Mouse (Mus musculus): Measurements from ENCODE around the gene BC048679. TPM values are rescaled to one million over a fixed set of nuclear protein-coding genes. Genes with fewer than 3 reads are reported as not detected.

The BC048679 gene
- not detected in 2 replicates for polyA plus RNA-seq (2014; fragmentation: Nextera tagmentation; extraction: Ambion mirVana)

- 76% methylated on average over 7 of the region's 7 CpGs for WGBS
- H3K27me3 ChIP-seq (ENCODE audit: control insufficient read depth, insufficient read depth, low read length), result no peaks in the 10 kb centered on the region
- H3K36me3 ChIP-seq (ENCODE audit: control insufficient read depth, insufficient read depth, low read length), result no peaks in the 10 kb centered on the region
- ATAC-seq (ENCODE audit: insufficient read depth, low FRiP score, low TSS enrichment), result no peak
- H3K4me1 ChIP-seq (ENCODE audit: control insufficient read depth, insufficient read depth, low read length), result peaks cover 7% of the 10 kb centered on the region
- no peak within 1 kb of the TSS for H3K4me3 ChIP-seq (ENCODE audit: low read depth, low read length)
- H3K27ac ChIP-seq (ENCODE audit: low read depth, low read length), result no peak within 1 kb of the TSS
- H3K9me3 ChIP-seq (ENCODE audit: control insufficient read depth, low read length), result no peaks in the 10 kb centered on the region
- no peak within 1 kb of the TSS for H3K4me2 ChIP-seq (ENCODE audit: low read depth)
- H3K9ac ChIP-seq (ENCODE audit: low read length), result no peak within 1 kb of the TSS
- DNase-seq (ENCODE audit: low spot score), result no peak
Measured at GRCm38 (mm10) chr7:81498181-81498580, at the start of gene BC048679. Gene BC048679 (minus strand): TSS chr7:81498281.

GRCm38 (mm10) chr7:81542934-81543333, 44.9 kb upstream of the BC048679 start:
- DNase-seq (ENCODE audit: low spot score) (no peak), ATAC-seq (ENCODE audit: insufficient read depth, low FRiP score, low TSS enrichment) (no peak)
- Histone ChIP-seq H3K36me3 (ENCODE audit: control insufficient read depth, insufficient read depth, low read length) (no peaks in the 10 kb centered on the region), H3K9me3 (ENCODE audit: control insufficient read depth, low read length) (no peaks in the 10 kb centered on the region), H3K9ac (ENCODE audit: low read length) (no peak overlapping the region), H3K27ac (ENCODE audit: low read depth, low read length) (no peak overlapping the region), H3K4me1 (ENCODE audit: control insufficient read depth, insufficient read depth, low read length) (no peaks in the 10 kb centered on the region), H3K27me3 (ENCODE audit: control insufficient read depth, insufficient read depth, low read length) (no peaks in the 10 kb centered on the region), H3K4me3 (ENCODE audit: low read depth, low read length) (no peak overlapping the region), H3K4me2 (ENCODE audit: low read depth) (no peak overlapping the region)
- WGBS, result 82% methylated on average over 8 of the region's 8 CpGs

- H3K27me3 ChIP-seq (ENCODE audit: control insufficient read depth, insufficient read depth, low read length), result no peaks in the 10 kb centered on the region
- no peak for DNase-seq (ENCODE audit: low spot score)
- H3K9me3 ChIP-seq (ENCODE audit: control insufficient read depth, low read length), result no peaks in the 10 kb centered on the region
- no peak overlapping the region for H3K27ac ChIP-seq (ENCODE audit: low read depth, low read length)
- no peaks in the 10 kb centered on the region for H3K36me3 ChIP-seq (ENCODE audit: control insufficient read depth, insufficient read depth, low read length)
- H3K9ac ChIP-seq (ENCODE audit: low read length), result no peak overlapping the region
- H3K4me2 ChIP-seq (ENCODE audit: low read depth), result no peak overlapping the region
- 81% methylated on average over 7 of the region's 7 CpGs for WGBS
- no peaks in the 10 kb centered on the region for H3K4me1 ChIP-seq (ENCODE audit: control insufficient read depth, insufficient read depth, low read length)
- no peak overlapping the region for H3K4me3 ChIP-seq (ENCODE audit: low read depth, low read length)
- no peak for ATAC-seq (ENCODE audit: insufficient read depth, low FRiP score, low TSS enrichment)
Measured at GRCm38 (mm10) chr7:81541924-81542524, 43.9 kb upstream of the BC048679 start.

- Histone ChIP-seq H3K9ac (ENCODE audit: low read length) (no peak overlapping the region), H3K36me3 (ENCODE audit: control insufficient read depth, insufficient read depth, low read length) (no peaks in the 10 kb centered on the region), H3K4me1 (ENCODE audit: control insufficient read depth, insufficient read depth, low read length) (no peaks in the 10 kb centered on the region), H3K27ac (ENCODE audit: low read depth, low read length) (no peak overlapping the region), H3K4me3 (ENCODE audit: low read depth, low read length) (no peak overlapping the region), H3K27me3 (ENCODE audit: control insufficient read depth, insufficient read depth, low read length) (no peaks in the 10 kb centered on the region), H3K9me3 (ENCODE audit: control insufficient read depth, low read length) (no peaks in the 10 kb centered on the region), H3K4me2 (ENCODE audit: low read depth) (no peak overlapping the region)
- no peak for ATAC-seq (ENCODE audit: insufficient read depth, low FRiP score, low TSS enrichment)
- WGBS, result 67% methylated on average over 1 of the region's 1 CpGs
- no peak for DNase-seq (ENCODE audit: low spot score)
Measured at GRCm38 (mm10) chr7:81540999-81541398, 42.9 kb upstream of the BC048679 start.

- Histone ChIP-seq H3K36me3 (ENCODE audit: control insufficient read depth, insufficient read depth, low read length) (no peaks in the 10 kb centered on the region; the same call in 1 of the 2 replicates), H3K4me2 (ENCODE audit: low read depth) (no peak overlapping the region), H3K9me3 (ENCODE audit: control insufficient read depth, low read length) (no peaks in the 10 kb centered on the region), H3K9ac (ENCODE audit: low read length) (no peak overlapping the region), H3K27me3 (ENCODE audit: control insufficient read depth, insufficient read depth, low read length) (no peaks in the 10 kb centered on the region), H3K4me1 (ENCODE audit: control insufficient read depth, insufficient read depth, low read length) (no peaks in the 10 kb centered on the region), H3K27ac (ENCODE audit: low read depth, low read length) (no peak overlapping the region), H3K4me3 (ENCODE audit: low read depth, low read length) (no peak overlapping the region)
- WGBS, result 20% methylated on average over 2 of the region's 2 CpGs
- ATAC-seq (ENCODE audit: insufficient read depth, low FRiP score, low TSS enrichment) (no peak), DNase-seq (ENCODE audit: low spot score) (no peak)
Measured at GRCm38 (mm10) chr7:81539565-81539964, 41.5 kb upstream of the BC048679 start.

GRCm38 (mm10) chr7:81538070-81538675, 40.1 kb upstream of the BC048679 start:
- Histone ChIP-seq H3K4me1 (ENCODE audit: control insufficient read depth, insufficient read depth, low read length) (no peaks in the 10 kb centered on the region), H3K4me3 (ENCODE audit: low read depth, low read length) (no peak overlapping the region), H3K9me3 (ENCODE audit: control insufficient read depth, low read length) (no peaks in the 10 kb centered on the region), H3K9ac (ENCODE audit: low read length) (no peak overlapping the region), H3K36me3 (ENCODE audit: control insufficient read depth, insufficient read depth, low read length) (peaks cover 7% of the 10 kb centered on the region), H3K27ac (ENCODE audit: low read depth, low read length) (no peak overlapping the region), H3K27me3 (ENCODE audit: control insufficient read depth, insufficient read depth, low read length) (no peaks in the 10 kb centered on the region), H3K4me2 (ENCODE audit: low read depth) (no peak overlapping the region)
- no peak for ATAC-seq (ENCODE audit: insufficient read depth, low FRiP score, low TSS enrichment)
- DNase-seq (ENCODE audit: low spot score), result no peak
- 78% methylated on average over 2 of the region's 2 CpGs for WGBS

- DNase-seq (ENCODE audit: low spot score) (no peak), ATAC-seq (ENCODE audit: insufficient read depth, low FRiP score, low TSS enrichment) (no peak)
- WGBS, result 89% methylated on average over 4 of the region's 4 CpGs
- Histone ChIP-seq H3K9ac (ENCODE audit: low read length) (no peak overlapping the region), H3K4me1 (ENCODE audit: control insufficient read depth, insufficient read depth, low read length) (no peaks in the 10 kb centered on the region), H3K27ac (ENCODE audit: low read depth, low read length) (no peak overlapping the region), H3K27me3 (ENCODE audit: control insufficient read depth, insufficient read depth, low read length) (no peaks in the 10 kb centered on the region), H3K4me3 (ENCODE audit: low read depth, low read length) (no peak overlapping the region), H3K4me2 (ENCODE audit: low read depth) (no peak overlapping the region), H3K9me3 (ENCODE audit: control insufficient read depth, low read length) (no peaks in the 10 kb centered on the region), H3K36me3 (ENCODE audit: control insufficient read depth, insufficient read depth, low read length) (peaks cover 16% of the 10 kb centered on the region)
Measured at GRCm38 (mm10) chr7:81536478-81536877, 38.4 kb upstream of the BC048679 start.

GRCm38 (mm10) chr7:81531462-81531861, 33.4 kb upstream of the BC048679 start:
- Histone ChIP-seq H3K4me2 (ENCODE audit: low read depth) (no peak overlapping the region), H3K9me3 (ENCODE audit: control insufficient read depth, low read length) (no peaks in the 10 kb centered on the region), H3K36me3 (ENCODE audit: control insufficient read depth, insufficient read depth, low read length) (peaks cover 20% of the 10 kb centered on the region), H3K4me1 (ENCODE audit: control insufficient read depth, insufficient read depth, low read length) (no peaks in the 10 kb centered on the region), H3K9ac (ENCODE audit: low read length) (no peak overlapping the region), H3K27me3 (ENCODE audit: control insufficient read depth, insufficient read depth, low read length) (no peaks in the 10 kb centered on the region), H3K4me3 (ENCODE audit: low read depth, low read length) (no peak overlapping the region), H3K27ac (ENCODE audit: low read depth, low read length) (no peak overlapping the region)
- ATAC-seq (ENCODE audit: insufficient read depth, low FRiP score, low TSS enrichment), result no peak
- no peak for DNase-seq (ENCODE audit: low spot score)
- WGBS, result 86% methylated on average over 1 of the region's 1 CpGs

GRCm38 (mm10) chr7:81528918-81529317, 30.8 kb upstream of the BC048679 start:
- WGBS, result 97% methylated on average over 8 of the region's 8 CpGs
- Histone ChIP-seq H3K4me3 (ENCODE audit: low read depth, low read length) (no peak overlapping the region), H3K4me2 (ENCODE audit: low read depth) (no peak overlapping the region), H3K27me3 (ENCODE audit: control insufficient read depth, insufficient read depth, low read length) (no peaks in the 10 kb centered on the region), H3K27ac (ENCODE audit: low read depth, low read length) (no peak overlapping the region), H3K9ac (ENCODE audit: low read length) (no peak overlapping the region), H3K36me3 (ENCODE audit: control insufficient read depth, insufficient read depth, low read length) (peaks cover 23% of the 10 kb centered on the region), H3K9me3 (ENCODE audit: control insufficient read depth, low read length) (no peaks in the 10 kb centered on the region), H3K4me1 (ENCODE audit: control insufficient read depth, insufficient read depth, low read length) (0 out of 2 replicates have a peak, but pooled peaks cover 6% of the 10 kb centered on the region)
- no peak for ATAC-seq (ENCODE audit: insufficient read depth, low FRiP score, low TSS enrichment)
- no peak for DNase-seq (ENCODE audit: low spot score)

All from neural tube, embryonic 11.5 days (tissue).